Mouse (Mus musculus) cortical plate, adult 2 months (tissue): ENCODE measurements at regions not wholly inside any gene's neighbourhood (a gene's known extent, or its start where the extent isn't known, plus 50 kb on each side); places are given as distances from the start of the nearest gene placed in this dataset.
A peak's percentile ranks its signal among the peaks of the same experiment; 100 is the strongest.

Experiments
- H3K27ac ChIP-seq: fragments of 200-500 bp; 2 replicates; pipeline ENCODE4 v1.5.1; 2012; ENCODE audit warnings: low read length, control low read depth, inconsistent platforms; ENCODE audit not compliant: insufficient read depth
- H3K4me1 ChIP-seq: fragments of 200-500 bp; 2 replicates; pipeline ENCODE4 v1.6.1; 2011; ENCODE audit warnings: low read length; ENCODE audit not compliant: control insufficient read depth, insufficient read depth
- H3K4me3 ChIP-seq: fragments of 200-500 bp; 2 replicates; pipeline ENCODE4 v1.5.1; 2011; ENCODE audit warnings: mild to moderate bottlenecking, low read length, control low read depth; ENCODE audit not compliant: insufficient read depth
- CTCF ChIP-seq: fragments of 200-500 bp; IDR thresholded peaks from 2 replicates; pipeline ENCODE4 v1.5.1; 2011; ENCODE audit warnings: mild to moderate bottlenecking, control low read depth, low read length; ENCODE audit not compliant: insufficient read depth; ENCODE audit errors: extremely low read depth
- POLR2A ChIP-seq: fragments of 200-500 bp; IDR thresholded peaks from 2 replicates; pipeline ENCODE4 v1.6.1; 2011; ENCODE audit warnings: mild to moderate bottlenecking, low read length, control low read depth; ENCODE audit not compliant: insufficient read depth; ENCODE audit errors: extremely low read depth

- TF ChIP-seq CTCF = no peak
- TF ChIP-seq POLR2A = no peak
- Histone ChIP-seq H3K4me3 (no peak overlapping the region), H3K4me1 (no peaks in the 10 kb centered on the region), H3K27ac (no peak overlapping the region)
Measured at GRCm38 (mm10) chr3:119653007-119653565, 131.2 kb downstream of the Ptbp2 start.

GRCm38 (mm10) chr3:119638633-119639032 lies 145.6 kb downstream of the Ptbp2 start:
- no peak for TF ChIP-seq POLR2A
- peak; percentile 16; the same call in 1 of the 2 replicates for TF ChIP-seq CTCF
- no peak overlapping the region for H3K27ac ChIP-seq
- H3K4me3 ChIP-seq = no peak overlapping the region
- H3K4me1 ChIP-seq = no peaks in the 10 kb centered on the region

GRCm38 (mm10) chr3:119635641-119636040 lies 148.6 kb downstream of the Ptbp2 start:
- TF ChIP-seq CTCF = no peak
- no peak for TF ChIP-seq POLR2A
- no peak overlapping the region for H3K4me3 ChIP-seq

GRCm38 (mm10) chr3:119633516-119633915 lies 150.8 kb downstream of the Ptbp2 start:
- no peak for TF ChIP-seq POLR2A
- no peak for TF ChIP-seq CTCF

More at GRCm38 (mm10) chr3:119635641-119636040, 148.6 kb downstream of the Ptbp2 start:
- H3K4me1 ChIP-seq = no peaks in the 10 kb centered on the region
- no peak overlapping the region for H3K27ac ChIP-seq

GRCm38 (mm10) chr3:119606116-119606515 lies 178.2 kb downstream of the Ptbp2 start:
- no peak overlapping the region for H3K27ac ChIP-seq
- no peak for TF ChIP-seq POLR2A
- no peak for TF ChIP-seq CTCF
- H3K4me3 ChIP-seq = no peak overlapping the region
- no peaks in the 10 kb centered on the region for H3K4me1 ChIP-seq

More at GRCm38 (mm10) chr3:119633516-119633915, 150.8 kb downstream of the Ptbp2 start:
- H3K4me1 ChIP-seq = no peaks in the 10 kb centered on the region
- no peak overlapping the region for H3K4me3 ChIP-seq
- H3K27ac ChIP-seq = no peak overlapping the region

GRCm38 (mm10) chr3:119588872-119589416 lies 195.3 kb downstream of the Ptbp2 start:
- H3K4me1 ChIP-seq = no peaks in the 10 kb centered on the region

GRCm38 (mm10) chr3:119587971-119588370 lies 196.3 kb downstream of the Ptbp2 start:
- TF ChIP-seq POLR2A (no peak), CTCF (no peak)
- Histone ChIP-seq H3K4me1 (no peaks in the 10 kb centered on the region), H3K4me3 (no peak overlapping the region), H3K27ac (no peak overlapping the region)

More at GRCm38 (mm10) chr3:119588872-119589416, 195.3 kb downstream of the Ptbp2 start:
- no peak for TF ChIP-seq POLR2A
- TF ChIP-seq CTCF = no peak
- no peak overlapping the region for H3K4me3 ChIP-seq
- no peak overlapping the region for H3K27ac ChIP-seq

- H3K4me1 ChIP-seq = no peaks in the 10 kb centered on the region
- no peak overlapping the region for H3K27ac ChIP-seq
- TF ChIP-seq CTCF = no peak
- no peak for TF ChIP-seq POLR2A
- no peak overlapping the region for H3K4me3 ChIP-seq
Measured at GRCm38 (mm10) chr3:119575516-119575915, 208.8 kb downstream of the Ptbp2 start.

GRCm38 (mm10) chr3:119537884-119538283 lies 246.4 kb downstream of the Ptbp2 start:
- H3K4me3 ChIP-seq = no peak overlapping the region
- no peaks in the 10 kb centered on the region for H3K4me1 ChIP-seq
- TF ChIP-seq POLR2A (no peak), CTCF (peak; percentile 13; the same call in 1 of the 2 replicates)
- H3K27ac ChIP-seq = no peak overlapping the region

- no peaks in the 10 kb centered on the region for H3K4me1 ChIP-seq
- H3K27ac ChIP-seq = no peak overlapping the region
- H3K4me3 ChIP-seq = no peak overlapping the region
- no peak for TF ChIP-seq CTCF
Measured at GRCm38 (mm10) chr3:119524510-119525123, 259.6 kb downstream of the Ptbp2 start.
